Mouse (Mus musculus) splenic B cell, adult 2 months (primary cell): ENCODE data around the gene Mrgprh.

Source experiments
- DNase-seq: peaks from one replicate; pipeline ENCODE4 v3.0.0-alpha.2; 2011; ENCODE audit warnings: low read depth, low spot score
- H3K27me3 ChIP-seq: 2 replicates; pipeline ENCODE4 v1.6.1; 2012; ENCODE audit warnings: mild to moderate bottlenecking, low read length, moderate library complexity, mixed read lengths; ENCODE audit not compliant: control insufficient read depth, poor library complexity, insufficient read depth, severe bottlenecking
- H3K36me3 ChIP-seq: 2 replicates; pipeline ENCODE4 v1.6.1; 2012; ENCODE audit warnings: mild to moderate bottlenecking, low read length, moderate library complexity, mixed read lengths; ENCODE audit not compliant: control insufficient read depth, poor library complexity, insufficient read depth, severe bottlenecking

The Mrgprh gene

DNA sequence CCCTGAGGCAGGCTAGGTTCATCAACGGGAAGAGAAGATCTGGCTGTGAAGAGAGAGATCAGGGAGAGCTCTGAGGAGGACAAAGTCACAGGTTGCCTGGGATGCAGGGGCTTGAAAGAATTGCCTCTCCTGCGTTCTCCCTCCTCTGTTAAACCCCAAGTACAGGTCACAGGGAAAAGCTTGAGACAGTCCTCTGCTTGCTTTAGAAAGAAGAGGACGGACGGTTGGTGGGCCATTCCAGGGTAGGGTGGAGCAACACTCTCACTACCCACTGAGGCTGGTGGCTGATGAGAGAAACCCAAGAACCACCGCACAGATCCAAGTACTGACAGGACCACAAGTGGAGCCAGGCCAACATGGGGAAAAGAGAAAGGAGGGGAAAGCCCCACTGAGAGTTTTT is at the start of gene Mrgprh:
Gene Mrgprh, plus strand, starts transcription at position 301 of the 400 bp plus-strand sequence.
- Histone ChIP-seq H3K36me3 (no peaks in the 10 kb centered on the region), H3K27me3 (no peaks in the 10 kb centered on the region)
- DNase-seq, result no peak

DNA sequence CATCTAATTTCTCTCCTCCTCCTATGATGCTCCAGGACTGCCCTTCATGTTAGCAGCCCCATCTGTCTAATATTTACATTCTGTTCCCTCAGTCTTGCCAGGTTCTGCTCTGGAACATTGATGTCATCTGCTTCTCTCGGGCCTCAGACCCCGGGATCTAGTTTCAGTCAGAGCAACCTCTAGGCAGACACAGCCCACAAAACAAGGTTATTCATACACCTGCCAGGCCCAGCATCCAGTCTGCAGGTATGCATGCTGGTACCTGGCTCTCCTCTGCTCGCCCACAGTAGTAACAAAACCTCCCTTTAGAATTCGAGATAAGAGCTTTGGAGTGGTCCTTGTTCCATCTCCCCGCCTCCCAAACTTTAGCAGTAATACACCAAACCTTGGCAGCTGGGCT is 45.5 kb upstream of the Mrgprh start:
- no peak for DNase-seq
- Histone ChIP-seq H3K27me3 (no peaks in the 10 kb centered on the region), H3K36me3 (no peaks in the 10 kb centered on the region)

GRCm38 (mm10) chr17:12832231-12832630 is 43.6 kb upstream of the Mrgprh start:
- no peaks in the 10 kb centered on the region for H3K27me3 ChIP-seq
- DNase-seq, result no peak

GRCm38 (mm10) chr17:12832657-12833056 is 43.2 kb upstream of the Mrgprh start:
- Histone ChIP-seq H3K36me3 (no peaks in the 10 kb centered on the region), H3K27me3 (no peaks in the 10 kb centered on the region)
- DNase-seq, result no peak

More at GRCm38 (mm10) chr17:12832231-12832630, 43.6 kb upstream of the Mrgprh start:
- H3K36me3 ChIP-seq, result no peaks in the 10 kb centered on the region

- no peak for DNase-seq
- no peaks in the 10 kb centered on the region for H3K36me3 ChIP-seq
- H3K27me3 ChIP-seq, result no peaks in the 10 kb centered on the region
Measured at GRCm38 (mm10) chr17:12834317-12834716, 41.5 kb upstream of the Mrgprh start.

GRCm38 (mm10) chr17:12834826-12835225 is 41.0 kb upstream of the Mrgprh start:
- DNase-seq, result no peak
- H3K27me3 ChIP-seq, result no peaks in the 10 kb centered on the region
- no peaks in the 10 kb centered on the region for H3K36me3 ChIP-seq

DNA sequence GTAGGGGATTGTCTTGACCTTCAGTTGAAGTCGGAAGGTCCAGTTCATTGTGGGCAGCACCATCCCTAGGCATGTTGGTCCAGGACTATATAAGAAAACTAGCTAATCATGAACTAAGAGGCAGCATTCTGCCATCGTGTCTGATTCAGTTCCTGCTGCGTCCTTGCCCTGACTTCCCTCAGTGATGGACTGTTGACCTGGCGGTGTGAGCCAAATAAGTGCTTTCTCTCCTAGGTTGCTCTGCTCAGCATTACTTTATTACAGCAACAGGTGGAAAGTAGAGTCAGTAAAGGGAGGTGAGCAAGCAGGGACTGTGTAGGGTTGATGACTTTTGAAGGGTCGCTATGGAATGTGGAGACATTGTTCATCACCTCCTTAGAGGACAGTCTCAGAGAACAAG is 40.1 kb upstream of the Mrgprh start:
- no peaks in the 10 kb centered on the region for H3K27me3 ChIP-seq
- DNase-seq, result no peak
- no peaks in the 10 kb centered on the region for H3K36me3 ChIP-seq

- no peak for DNase-seq
- Histone ChIP-seq H3K27me3 (no peaks in the 10 kb centered on the region), H3K36me3 (no peaks in the 10 kb centered on the region)
Measured at GRCm38 (mm10) chr17:12839475-12840267, 36.2 kb upstream of the Mrgprh start.

DNA sequence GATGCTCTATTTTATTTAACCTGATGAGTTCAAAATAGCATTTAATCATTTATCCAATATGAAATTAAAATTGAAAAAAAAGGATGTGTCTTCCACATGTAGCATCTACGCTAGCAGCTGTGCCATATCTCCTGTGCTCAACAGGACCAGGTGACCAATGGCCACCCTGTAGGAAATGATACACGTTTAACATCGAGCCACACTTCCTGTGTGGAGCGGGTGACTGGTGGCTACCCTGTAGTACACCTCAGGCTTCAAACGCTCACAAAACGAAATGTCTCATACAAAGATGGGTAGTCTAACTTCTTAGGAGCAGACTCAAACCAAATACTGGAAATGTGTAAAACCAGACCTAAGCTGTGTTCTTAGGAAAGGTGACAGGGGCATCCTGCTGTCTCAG is 32.0 kb upstream of the Mrgprh start:
- no peak for DNase-seq
- H3K36me3 ChIP-seq, result no peaks in the 10 kb centered on the region
- no peaks in the 10 kb centered on the region for H3K27me3 ChIP-seq

- Histone ChIP-seq H3K36me3 (no peaks in the 10 kb centered on the region), H3K27me3 (no peaks in the 10 kb centered on the region)
- no peak for DNase-seq
Measured at GRCm38 (mm10) chr17:12844540-12844939, 31.3 kb upstream of the Mrgprh start.

DNA sequence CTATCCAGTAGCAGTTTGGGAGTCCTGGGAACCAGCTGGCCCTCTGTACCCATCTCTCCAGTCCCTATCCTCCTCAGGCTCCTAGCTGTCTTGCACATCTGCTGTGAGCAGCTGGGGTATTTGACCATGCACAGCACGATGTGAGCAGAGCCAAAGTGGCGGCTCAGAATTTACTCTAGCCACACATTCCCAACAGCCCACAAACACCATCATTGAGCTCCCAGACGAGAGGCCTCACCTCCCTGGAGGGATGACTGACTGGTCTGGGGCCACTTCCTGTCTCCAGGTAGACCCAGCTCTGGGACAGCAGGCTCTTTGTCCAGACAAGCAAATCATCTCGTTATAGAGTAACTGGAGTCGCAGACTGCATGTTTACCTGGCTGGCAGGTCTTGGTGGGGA is 30.0 kb upstream of the Mrgprh start:
- no peak for DNase-seq
- no peaks in the 10 kb centered on the region for H3K36me3 ChIP-seq
- no peaks in the 10 kb centered on the region for H3K27me3 ChIP-seq

DNA sequence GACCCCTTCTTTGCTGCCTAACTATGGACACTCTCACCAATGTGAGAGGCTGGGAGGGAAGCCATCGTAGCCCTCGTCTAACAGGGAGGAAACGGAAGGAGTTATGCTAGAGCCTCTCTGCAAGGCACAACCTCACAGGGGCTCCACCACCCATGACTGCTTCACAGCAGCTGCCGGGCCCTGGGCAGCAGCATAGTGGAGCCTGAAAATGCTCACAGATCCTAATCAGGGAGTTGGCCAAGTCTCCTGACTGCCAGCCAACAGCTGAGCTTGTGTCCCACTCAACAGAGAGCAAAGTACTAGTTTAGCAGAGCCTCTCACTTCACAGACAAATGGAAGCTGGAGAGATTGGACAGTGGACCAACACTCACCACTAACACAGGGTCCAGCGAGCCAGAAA is 29.4 kb upstream of the Mrgprh start:
- no peaks in the 10 kb centered on the region for H3K36me3 ChIP-seq
- DNase-seq, result no peak
- H3K27me3 ChIP-seq, result no peaks in the 10 kb centered on the region

GRCm38 (mm10) chr17:12847736-12848135 is 28.1 kb upstream of the Mrgprh start:
- DNase-seq, result no peak
- Histone ChIP-seq H3K27me3 (no peaks in the 10 kb centered on the region), H3K36me3 (no peaks in the 10 kb centered on the region)

- DNase-seq, result no peak
- no peaks in the 10 kb centered on the region for H3K36me3 ChIP-seq
- H3K27me3 ChIP-seq, result no peaks in the 10 kb centered on the region
Measured at GRCm38 (mm10) chr17:12849778-12850382, 26.0 kb upstream of the Mrgprh start.

GRCm38 (mm10) chr17:12851689-12852088 is 24.1 kb upstream of the Mrgprh start:
- H3K36me3 ChIP-seq, result no peaks in the 10 kb centered on the region
- no peaks in the 10 kb centered on the region for H3K27me3 ChIP-seq
- no peak for DNase-seq
